Mouse (Mus musculus) layer of hippocampus, adult 11-12 months (tissue): ENCODE measurements around the gene Gm9945.
A peak's percentile ranks its signal among the peaks of the same experiment; 100 is the strongest.

ENCODE experiments used
- DNase-seq: peaks from one replicate; pipeline ENCODE4 v3.0.0; 2022; ENCODE audit warnings: low spot score

Gm9945 gene

GRCm38 (mm10) chr11:53522930-53523329, 43.0 kb downstream of the Gm9945 start:
- peak; percentile 66 for DNase-seq

DNA sequence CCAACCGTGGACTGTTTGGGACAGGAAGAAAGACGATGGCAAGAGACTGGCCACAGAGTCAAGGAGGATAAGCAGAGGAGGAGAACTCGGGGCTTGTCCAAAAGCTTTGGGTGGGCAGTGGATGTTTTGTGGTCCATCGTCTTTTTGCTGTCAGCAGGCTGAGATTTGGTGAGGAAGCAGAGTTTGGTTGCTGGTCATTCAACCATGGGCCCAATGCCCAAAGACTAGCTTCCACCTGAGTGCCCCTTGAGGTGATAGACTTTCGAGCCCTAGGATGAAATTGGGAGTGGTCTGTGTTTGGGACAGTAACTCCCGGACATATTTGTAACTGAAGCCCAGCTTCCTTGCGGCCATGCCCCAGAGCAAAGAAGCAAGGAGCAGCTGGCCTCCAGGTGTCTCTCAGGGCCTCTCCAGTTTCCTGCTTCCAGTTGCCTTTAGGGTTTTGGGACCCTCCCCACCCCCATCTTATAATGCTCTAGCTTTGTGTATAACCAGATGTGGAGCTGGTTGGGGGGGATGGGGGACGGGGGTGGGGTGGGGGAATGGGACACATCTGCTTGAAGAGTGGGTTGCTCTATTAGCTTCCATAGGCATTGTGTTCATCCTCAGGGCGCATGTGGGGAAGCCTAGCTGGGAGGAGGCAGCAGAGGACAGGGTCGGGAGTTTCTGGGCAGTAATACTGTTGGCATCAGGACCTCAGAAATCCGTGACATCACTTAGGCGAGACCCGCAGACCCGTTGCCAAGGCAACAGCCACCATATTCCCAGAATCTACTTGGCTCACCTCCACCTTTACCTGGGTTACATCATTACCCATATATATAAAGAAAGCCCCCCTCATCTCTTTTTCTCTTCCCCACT, 43.8 kb downstream of the Gm9945 start:
- DNase-seq: no peak

DNA sequence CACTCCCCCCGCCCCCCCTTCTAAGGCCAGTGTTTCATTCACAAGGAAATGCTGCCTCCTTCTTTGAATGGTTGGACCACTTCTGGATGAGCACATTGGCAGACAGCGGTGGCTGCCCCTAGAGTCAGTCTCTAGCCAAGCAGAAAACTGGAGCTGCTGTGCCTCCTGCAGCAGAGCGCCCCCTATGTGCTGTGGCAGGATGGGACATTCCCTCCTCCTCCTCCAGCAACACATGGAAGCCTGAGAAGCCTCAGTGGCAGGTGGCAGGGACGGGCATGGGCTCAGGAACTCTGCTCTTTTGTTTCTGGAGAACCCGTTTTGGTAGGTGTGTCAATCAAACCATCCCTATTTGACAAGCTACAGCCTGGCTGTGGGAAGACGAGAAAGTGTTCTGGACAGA, 44.9 kb downstream of the Gm9945 start:
- no peak for DNase-seq

GRCm38 (mm10) chr11:53525461-53525860, 45.5 kb downstream of the Gm9945 start:
- DNase-seq: no peak

DNA sequence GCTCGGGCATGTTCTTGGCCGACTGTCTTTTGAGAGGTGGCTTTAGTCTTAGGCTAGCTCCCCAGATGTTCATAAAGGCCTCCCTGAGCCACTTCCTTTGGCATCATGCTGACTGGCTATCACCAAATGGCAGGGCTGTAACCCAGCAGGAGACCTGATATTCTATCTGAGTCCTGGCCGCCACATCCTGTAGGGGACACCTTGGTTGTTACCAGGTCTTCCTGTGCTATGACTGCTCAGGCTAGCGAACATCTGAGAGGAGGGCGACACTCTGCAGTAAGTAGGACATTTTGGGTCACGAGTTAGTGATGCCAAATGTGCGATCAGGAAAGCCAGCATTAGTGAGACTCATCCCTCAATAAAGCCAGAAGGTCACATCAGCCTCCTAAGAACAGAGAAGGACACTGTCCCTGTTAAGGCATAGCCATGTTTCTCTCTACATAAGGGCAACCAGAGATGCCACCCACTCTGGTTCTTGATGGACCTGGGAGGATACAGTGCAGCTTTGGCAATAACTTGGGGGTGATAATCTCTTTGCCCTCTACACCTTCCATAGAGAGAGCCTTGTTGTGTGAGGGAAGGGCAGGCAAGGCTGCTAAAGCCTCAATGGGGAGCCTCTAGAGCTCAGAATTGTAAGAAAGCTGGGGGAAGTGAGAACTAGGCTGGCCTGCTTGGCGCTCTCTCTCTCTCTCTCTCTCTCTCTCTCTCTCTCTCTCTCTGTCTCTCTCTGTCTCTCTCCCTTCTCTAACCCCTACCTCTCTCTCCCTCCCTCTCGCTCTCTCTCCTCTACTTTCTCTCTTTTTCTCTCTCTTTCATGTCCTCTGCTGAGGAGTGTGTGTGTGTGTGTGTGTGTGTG, 48.7 kb downstream of the Gm9945 start:
- DNase-seq: no peak

DNA sequence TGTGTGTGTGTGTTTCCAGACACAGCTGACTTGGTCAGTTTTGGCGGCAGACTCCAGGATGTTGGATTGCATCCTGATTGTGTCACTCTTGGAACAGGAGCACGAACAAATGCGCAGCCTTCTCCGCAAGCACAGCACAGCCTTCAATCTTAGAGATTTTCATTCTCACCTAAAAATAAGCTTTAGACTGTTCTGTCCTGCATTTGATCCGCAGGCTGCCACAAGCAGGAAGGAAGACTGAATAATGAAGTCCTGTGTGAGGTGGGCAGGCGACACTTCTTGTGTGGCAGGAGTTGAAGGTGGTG, 49.2 kb downstream of the Gm9945 start:
- DNase-seq: no peak

DNA sequence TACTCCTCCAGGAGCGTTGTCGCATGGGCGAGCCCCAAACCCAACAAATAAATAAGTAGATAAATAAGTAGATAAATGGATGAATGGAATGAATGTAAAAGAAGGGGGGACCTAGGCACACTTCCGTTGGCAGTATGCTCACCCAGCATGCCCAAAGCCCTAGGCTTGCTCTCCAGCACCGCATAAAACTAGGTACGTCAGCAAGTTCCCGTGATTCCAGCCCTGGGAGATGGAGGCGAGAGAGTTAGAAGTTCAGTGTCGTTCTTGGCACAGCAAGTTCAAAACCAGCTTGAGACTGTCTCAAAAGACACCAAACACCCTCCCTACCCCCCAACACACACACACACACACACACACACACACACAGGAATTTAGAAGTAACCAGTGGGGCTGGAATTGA, 50.0 kb downstream of the Gm9945 start:
- DNase-seq: no peak
